Mouse (Mus musculus) liver, adult 2 months (tissue): ENCODE measurements at regions not wholly inside any gene's neighbourhood (a gene's known extent, or its start where the extent isn't known, plus 50 kb on each side); places are given as distances from the start of the nearest gene placed in this dataset.
"Not testable (repeated sequence)": the region's sequence is repeated elsewhere in the genome, so short reads cannot be mapped to it uniquely, and the experiment has no call there.

ENCODE experiments used
- DNase-seq: peaks from one replicate; pipeline ENCODE4 v3.0.0-alpha.2; 2011; ENCODE audit warnings: low read depth, low spot score; ENCODE audit errors: extremely low read depth
- H3K27ac ChIP-seq: fragments of 200-500 bp; replicated peaks from 2 replicates; pipeline ENCODE4 v1.5.1; 2012; ENCODE audit warnings: low read depth, mild to moderate bottlenecking, control low read depth, inconsistent platforms, low read length; ENCODE audit not compliant: insufficient read depth
- H3K27me3 ChIP-seq: fragments of 200-500 bp; 2 replicates; pipeline ENCODE4 v1.6.1; 2012; ENCODE audit warnings: mild to moderate bottlenecking, moderate library complexity, low read length, inconsistent platforms; ENCODE audit not compliant: control insufficient read depth, insufficient read depth
- H3K36me3 ChIP-seq: fragments of 200-500 bp; 2 replicates; pipeline ENCODE4 v1.6.1; 2012; ENCODE audit warnings: low read length, inconsistent platforms; ENCODE audit not compliant: control insufficient read depth, insufficient read depth
- H3K4me1 ChIP-seq: fragments of 200-500 bp; 2 replicates; pipeline ENCODE4 v1.6.1; 2011; ENCODE audit warnings: low read length; ENCODE audit not compliant: control insufficient read depth, insufficient read depth
- H3K4me3 ChIP-seq: fragments of 200-500 bp; 2 replicates; pipeline ENCODE4 v1.5.1; 2011; ENCODE audit warnings: low read depth, mild to moderate bottlenecking, control low read depth, low read length, moderate library complexity; ENCODE audit not compliant: insufficient read depth
- H3K79me2 ChIP-seq: fragments of 200-500 bp; 2 replicates; pipeline ENCODE4 v1.6.1; 2012; ENCODE audit warnings: inconsistent platforms, mild to moderate bottlenecking, low read length, moderate library complexity; ENCODE audit not compliant: control insufficient read depth, insufficient read depth
- H3K9ac ChIP-seq: fragments of 200-500 bp; 2 replicates; pipeline ENCODE4 v1.6.1; 2012; ENCODE audit warnings: low read depth, mild to moderate bottlenecking, control low read depth, inconsistent platforms, low read length
- CTCF ChIP-seq: fragments of 200-500 bp; IDR thresholded peaks from 2 replicates; pipeline ENCODE4 v1.5.1; 2011; ENCODE audit warnings: low read depth, low read length, control low read depth
- POLR2A ChIP-seq: fragments of 200-500 bp; IDR thresholded peaks from 2 replicates; pipeline ENCODE4 v1.6.1; 2011; ENCODE audit warnings: low read length, control low read depth; ENCODE audit not compliant: insufficient read depth; ENCODE audit errors: extremely low read depth
- WGBS: fragments of 180-500 bp; shearing (Covaris S2); methylation state at CpG from one replicate; pipeline ENCODE4 v1.1.7; 2018; 5-methylcytosine and 5-hydroxymethylcytosine counted together

- Histone ChIP-seq H3K79me2 (no peaks in the 10 kb centered on the region), H3K27me3 (no peaks in the 10 kb centered on the region), H3K4me3 (no peak overlapping the region), H3K27ac (no peak overlapping the region), H3K9ac (no peak overlapping the region), H3K4me1 (peaks cover 2% of the 10 kb centered on the region; the same call in 1 of the 2 replicates), H3K36me3 (no peaks in the 10 kb centered on the region)
- TF ChIP-seq CTCF (no peak), POLR2A (no peak)
- DNase-seq = no peak
- WGBS = 71% methylated on average over 3 of the region's 3 CpGs
Measured at GRCm38 (mm10) chr9:33101206-33101605, 465.2 kb downstream of the Ets1 start.

- TF ChIP-seq POLR2A = no peak
- TF ChIP-seq CTCF = no peak
- no peak for DNase-seq
- 74% methylated on average over 3 of the region's 3 CpGs for WGBS
- Histone ChIP-seq H3K27ac (no peak overlapping the region), H3K4me3 (no peak overlapping the region), H3K27me3 (no peaks in the 10 kb centered on the region), H3K9ac (no peak overlapping the region), H3K79me2 (no peaks in the 10 kb centered on the region), H3K36me3 (no peaks in the 10 kb centered on the region), H3K4me1 (no peaks in the 10 kb centered on the region)
Measured at GRCm38 (mm10) chr9:33104623-33105074, 468.6 kb downstream of the Ets1 start.

GRCm38 (mm10) chr9:33123841-33124240 lies 487.8 kb downstream of the Ets1 start:
- 100% methylated on average over 1 of the region's 1 CpGs for WGBS
- no peak for TF ChIP-seq POLR2A

GRCm38 (mm10) chr9:33152186-33152585 lies 516.2 kb downstream of the Ets1 start:
- DNase-seq = peak; percentile 18
- no peaks in the 10 kb centered on the region for H3K79me2 ChIP-seq
- H3K27ac ChIP-seq = no peak overlapping the region
- no peak for TF ChIP-seq POLR2A
- TF ChIP-seq CTCF = no peak
- no peaks in the 10 kb centered on the region for H3K36me3 ChIP-seq
- H3K4me3 ChIP-seq = no peak overlapping the region
- H3K9ac ChIP-seq = no peak overlapping the region
- no peaks in the 10 kb centered on the region for H3K4me1 ChIP-seq
- no peaks in the 10 kb centered on the region for H3K27me3 ChIP-seq
- 76% methylated on average over 1 of the region's 1 CpGs for WGBS

More at GRCm38 (mm10) chr9:33123841-33124240, 487.8 kb downstream of the Ets1 start:
- Histone ChIP-seq H3K4me1 (no peaks in the 10 kb centered on the region), H3K4me3 (no peak overlapping the region), H3K27me3 (no peaks in the 10 kb centered on the region), H3K36me3 (no peaks in the 10 kb centered on the region), H3K79me2 (no peaks in the 10 kb centered on the region), H3K9ac (no peak overlapping the region), H3K27ac (no peak overlapping the region)
- DNase-seq = no peak

GRCm38 (mm10) chr9:33168159-33168558 lies 532.1 kb downstream of the Ets1 start:
- no peak overlapping the region for H3K27ac ChIP-seq
- no peak overlapping the region for H3K9ac ChIP-seq
- H3K36me3 ChIP-seq = no peaks in the 10 kb centered on the region
- no peak overlapping the region for H3K4me3 ChIP-seq
- H3K4me1 ChIP-seq = no peaks in the 10 kb centered on the region
- TF ChIP-seq POLR2A = no peak
- no peak for TF ChIP-seq CTCF
- no peaks in the 10 kb centered on the region for H3K27me3 ChIP-seq
- 73% methylated on average over 6 of the region's 6 CpGs for WGBS
- no peak for DNase-seq
- H3K79me2 ChIP-seq = no peaks in the 10 kb centered on the region

- not testable (repeated sequence) for H3K4me3 ChIP-seq, H3K36me3 ChIP-seq, H3K9ac ChIP-seq, DNase-seq, H3K79me2 ChIP-seq, H3K27ac ChIP-seq, H3K27me3 ChIP-seq, H3K4me1 ChIP-seq
- WGBS = 92% methylated on average over 1 of the region's 1 CpGs
Measured at GRCm38 (mm10) chr9:33169093-33169492, 533.1 kb downstream of the Ets1 start.

GRCm38 (mm10) chr9:33180066-33180465 lies 544.0 kb downstream of the Ets1 start:
- no peak for DNase-seq
- Histone ChIP-seq H3K79me2 (no peaks in the 10 kb centered on the region), H3K27me3 (no peaks in the 10 kb centered on the region), H3K4me1 (no peaks in the 10 kb centered on the region; the same call in 1 of the 2 replicates), H3K9ac (no peak overlapping the region), H3K36me3 (no peaks in the 10 kb centered on the region), H3K27ac (no peak overlapping the region), H3K4me3 (no peak overlapping the region)
- TF ChIP-seq CTCF = no peak
- no peak for TF ChIP-seq POLR2A
